Mouse (Mus musculus) effector memory CD4-positive, alpha-beta T cell, adult 7 months (primary cell): ENCODE data around the gene Klc3. TPM values are rescaled to one million over a fixed set of nuclear protein-coding genes. Genes with fewer than 3 reads are reported as not detected.

Experiments
- polyA plus RNA-seq: library from polyadenylated mRNA; unstranded; fragments of 100-300 nt; shearing (Covaris generic); gene quantifications from one replicate; pipeline ENCODE4 v1.2.1, GENCODE M21; 2017

The Klc3 gene
- 4.7 TPM for polyA plus RNA-seq

GRCm38 (mm10) chr7:19403731-19404296 is at the start of gene Klc3:
Klc3 (minus strand) TSS chr7:19404104.

GRCm38 (mm10) chr7:19404476-19404875 is 572 bp upstream of the Klc3 start, which contains the start of gene Ckm:
Ckm (plus strand) TSS chr7:19404776.

GRCm38 (mm10) chr7:19381377-19382165 is 22.3 kb downstream of the Klc3 start, which contains the start of gene Ercc2:
Ercc2 (plus strand) TSS chr7:19382010.

GRCm38 (mm10) chr7:19359299-19359891 is 44.5 kb downstream of the Klc3 start, which contains the start of the genes Cd3eap and Ppp1r13l:
Cd3eap (minus strand) TSS chr7:19359483.
Ppp1r13l (plus strand) TSS chr7:19359749.

Other genes with a start within 250 kb of the Klc3 start
- not detected for gene Gipr, start 238.0 kb downstream of the Klc3 start, polyA plus RNA-seq
- gene Eml2, start 227.7 kb downstream of the Klc3 start, polyA plus RNA-seq = 11.0 TPM
- gene Gpr4, start 191.6 kb downstream of the Klc3 start, polyA plus RNA-seq = not detected
- gene Opa3, start 175.8 kb downstream of the Klc3 start, polyA plus RNA-seq = 66.0 TPM
- 205 TPM for gene Vasp, start 132.3 kb downstream of the Klc3 start, polyA plus RNA-seq
- gene Ppm1n, start 124.0 kb downstream of the Klc3 start, polyA plus RNA-seq = 3.0 TPM
- 0.50 TPM for gene Rtn2, start 121.5 kb downstream of the Klc3 start, polyA plus RNA-seq
- gene Fosb, start 94.1 kb downstream of the Klc3 start, polyA plus RNA-seq = 39.6 TPM
- gene Ercc1, start 59.3 kb downstream of the Klc3 start, polyA plus RNA-seq = 64.9 TPM
- gene Cd3eap, start 44.6 kb downstream of the Klc3 start, polyA plus RNA-seq = 5.2 TPM
- gene Ppp1r13l, start 44.4 kb downstream of the Klc3 start, polyA plus RNA-seq = 0.84 TPM
- gene Ercc2, start 22.1 kb downstream of the Klc3 start, polyA plus RNA-seq = 8.5 TPM
- 0.18 TPM for gene Ckm, start 672 bp upstream of the Klc3 start, polyA plus RNA-seq
- 6.2 TPM for gene Mark4, start 54.7 kb upstream of the Klc3 start, polyA plus RNA-seq
- not detected for gene Exoc3l2, start 59.2 kb upstream of the Klc3 start, polyA plus RNA-seq
- 3.8 TPM for gene Bloc1s3, start 104.3 kb upstream of the Klc3 start, polyA plus RNA-seq
- gene Trappc6a, start 104.3 kb upstream of the Klc3 start, polyA plus RNA-seq = 48.8 TPM
- gene Nkpd1, start 113.7 kb upstream of the Klc3 start, polyA plus RNA-seq = not detected
- 15.6 TPM for gene Ppp1r37, start 159.0 kb upstream of the Klc3 start, polyA plus RNA-seq
- gene Zfp296, start 173.2 kb upstream of the Klc3 start, polyA plus RNA-seq = 1.8 TPM
- gene Gemin7, start 173.5 kb upstream of the Klc3 start, polyA plus RNA-seq = 105 TPM
- gene Clasrp, start 200.4 kb upstream of the Klc3 start, polyA plus RNA-seq = 49.4 TPM
- 249 TPM for gene Relb, start 225.3 kb upstream of the Klc3 start, polyA plus RNA-seq